Mouse (Mus musculus): ENCODE measurements around the gene Cpeb1.

Gene Cpeb1

GRCm38 (mm10) chr7:81369724-81370123, 85.5 kb downstream of the Cpeb1 start:
- no peak for DNase-seq

- DNase-seq = no peak
These were observed 87.3 kb downstream of the Cpeb1 start for GRCm38 (mm10) chr7:81367946-81368345.

GRCm38 (mm10) chr7:81356975-81357374, 98.3 kb downstream of the Cpeb1 start:
- DNase-seq = no peak

GRCm38 (mm10) chr7:81356360-81356759, 98.9 kb downstream of the Cpeb1 start:
- no peak for DNase-seq

DNA sequence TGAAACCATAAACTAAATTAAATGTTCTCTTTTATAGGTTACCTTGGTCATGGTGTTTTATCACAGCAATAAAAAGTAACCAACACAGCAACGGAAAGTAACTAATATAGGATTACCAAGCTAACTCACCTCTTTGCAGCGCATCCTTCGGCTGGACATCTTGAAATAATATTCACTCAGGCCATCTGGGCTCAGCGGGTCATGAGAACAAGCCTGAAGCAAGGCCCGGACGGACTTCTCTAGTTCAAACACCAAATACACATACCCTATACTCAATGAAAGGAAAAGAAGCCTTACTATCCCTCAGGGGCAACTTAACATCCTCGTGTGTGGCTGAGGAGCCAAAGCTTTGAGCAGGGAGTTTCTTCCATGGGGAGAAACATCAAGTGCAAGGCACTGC, 99.5 kb downstream of the Cpeb1 start:
- DNase-seq = no peak

DNA sequence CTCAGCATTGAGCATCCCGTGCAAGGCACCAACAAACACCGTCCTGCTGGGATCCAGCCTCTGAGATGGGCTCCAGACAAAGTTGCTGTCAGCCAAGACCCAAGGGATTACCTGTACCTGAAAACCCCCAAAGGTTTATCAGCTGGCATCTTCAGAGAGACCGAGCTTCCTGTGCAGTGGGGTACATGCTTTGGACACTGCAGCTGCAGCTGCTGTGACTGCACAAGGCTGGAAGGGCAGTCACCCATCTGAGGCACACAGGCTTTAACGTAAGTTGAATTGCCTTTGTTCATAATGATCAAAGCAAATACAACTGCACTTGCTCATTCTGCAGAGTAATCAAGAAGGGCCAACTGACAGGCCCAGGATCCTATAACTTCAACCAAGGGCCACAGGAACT, 103.4 kb downstream of the Cpeb1 start:
- DNase-seq = no peak

DNA sequence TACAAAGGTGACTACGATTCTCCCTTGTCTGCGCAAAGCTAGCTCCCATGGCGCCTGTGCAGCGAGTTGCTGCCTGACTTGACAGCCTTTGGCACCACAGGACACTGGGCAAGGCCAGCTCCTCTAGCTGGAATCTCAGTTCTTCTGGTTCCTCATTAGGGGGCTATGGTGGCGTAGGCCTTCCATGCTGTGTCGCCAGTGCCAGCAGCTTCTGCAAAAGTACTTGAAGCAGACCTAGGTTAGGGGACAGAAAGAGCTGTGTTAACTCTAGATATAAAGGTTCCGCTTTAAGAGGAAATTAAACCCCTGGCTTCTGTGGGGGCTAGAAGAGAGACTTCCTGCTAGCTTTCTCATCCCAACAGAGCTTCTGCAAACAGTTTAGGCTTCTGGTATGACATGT, 107.1 kb downstream of the Cpeb1 start:
- no peak for DNase-seq

GRCm38 (mm10) chr7:81345447-81346170, 109.7 kb downstream of the Cpeb1 start:
- DNase-seq = no peak

DNA sequence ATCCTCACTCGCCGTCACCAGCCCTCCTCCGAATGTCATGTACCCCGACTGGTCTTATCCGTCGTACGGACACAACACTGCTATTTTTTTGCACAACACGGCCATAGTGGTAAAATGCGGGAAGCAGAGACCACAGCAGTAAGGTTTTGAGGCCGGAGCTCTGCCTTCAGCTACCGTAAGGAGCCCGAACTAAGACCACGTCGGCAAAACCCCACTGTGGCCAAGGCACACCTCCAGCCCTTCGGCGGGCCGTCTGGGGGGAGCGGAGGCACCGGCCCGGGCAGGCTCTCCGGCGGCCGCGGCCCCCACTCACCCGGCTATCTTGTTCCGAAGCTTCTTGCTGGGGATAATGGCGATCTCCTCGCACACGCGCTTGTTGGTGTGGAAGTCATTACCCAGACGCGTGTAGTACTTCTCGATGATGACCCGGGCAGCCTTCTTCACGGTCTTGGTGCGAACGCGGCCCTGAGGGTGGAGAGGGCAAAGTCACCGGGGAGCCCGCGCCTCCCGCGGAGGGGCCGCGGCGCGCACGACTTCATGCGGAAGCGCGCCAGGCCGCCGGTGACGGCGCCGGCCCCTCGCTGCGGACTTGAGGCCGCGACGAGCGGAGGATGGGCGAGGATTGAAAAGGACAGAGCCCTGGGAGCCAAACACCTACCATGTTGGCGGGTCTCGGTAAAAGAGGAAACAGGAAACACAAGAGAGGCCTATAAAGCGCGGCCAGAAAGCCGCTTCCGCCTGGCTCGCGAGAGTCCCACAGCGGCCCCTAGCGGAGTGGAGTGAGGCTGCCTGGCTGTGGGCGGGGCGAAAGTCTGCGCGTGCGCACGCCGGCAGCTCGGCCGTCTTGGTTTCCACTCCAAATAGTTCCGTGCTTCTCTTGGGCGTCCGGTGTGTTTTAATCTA, 110.5 kb downstream of the Cpeb1 start, which contains the start of gene Rps17:
TSS of gene Rps17 (minus strand) at position 711 of the 903 bp plus-strand sequence.
- DNase-seq = peak; percentile 97 to 99

- no peak for DNase-seq
These were observed 111.4 kb downstream of the Cpeb1 start for GRCm38 (mm10) chr7:81343831-81344230.

DNA sequence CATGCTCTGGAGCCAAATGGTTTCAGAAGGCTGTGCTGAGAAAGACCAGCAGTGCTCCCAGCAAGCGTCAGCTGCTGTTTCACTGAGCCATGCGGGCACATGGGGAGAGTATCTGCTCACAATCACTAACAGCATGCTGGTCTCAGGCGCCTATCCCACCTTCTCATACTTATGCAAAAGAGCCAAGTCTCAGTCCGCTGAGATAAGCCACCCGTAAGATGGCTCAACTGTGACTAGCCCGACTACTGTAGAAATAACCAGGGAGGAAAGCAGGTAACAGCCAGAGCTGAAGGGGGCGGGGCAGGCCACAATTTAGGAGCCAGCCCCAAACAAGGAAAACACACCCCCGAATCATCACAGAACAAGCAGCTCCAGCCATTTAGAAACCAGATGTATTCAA, 111.9 kb downstream of the Cpeb1 start:
- no peak for DNase-seq

DNA sequence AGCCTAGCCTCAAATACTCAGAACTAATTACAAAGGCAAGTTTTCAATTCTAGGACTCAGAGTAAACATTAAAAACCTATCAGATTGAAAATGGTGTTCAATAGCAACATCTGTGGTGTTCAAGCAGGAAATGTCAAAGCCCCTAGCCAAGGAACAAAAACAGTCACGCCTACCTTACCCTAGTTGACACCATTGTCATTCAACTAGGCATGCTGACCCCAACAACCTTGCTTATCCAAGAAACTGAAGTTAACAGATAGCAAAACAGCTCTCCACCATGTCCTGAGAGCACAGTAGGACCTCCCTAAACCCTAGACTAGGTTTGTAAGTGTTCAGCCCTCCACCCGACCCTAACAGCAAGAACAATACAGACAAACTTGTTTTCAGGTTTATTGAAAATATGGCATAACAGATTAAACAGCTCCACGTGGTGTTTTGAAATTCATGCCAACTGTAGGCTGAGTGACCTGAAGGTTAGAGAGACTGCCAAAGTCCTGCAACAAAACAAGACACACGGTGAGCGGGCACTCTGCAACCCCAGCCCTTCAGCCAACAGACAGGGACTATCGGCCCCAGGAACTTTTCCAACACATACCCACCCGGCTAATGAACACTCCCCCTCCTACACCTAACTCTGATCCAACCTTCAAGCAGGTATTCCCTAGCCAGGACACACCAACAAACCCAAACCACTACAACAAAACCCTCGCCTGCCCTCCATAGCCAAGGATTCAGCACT, 112.7 kb downstream of the Cpeb1 start:
- no peak for DNase-seq

- DNase-seq = no peak
These were observed 113.7 kb downstream of the Cpeb1 start for GRCm38 (mm10) chr7:81341563-81341962.

DNA sequence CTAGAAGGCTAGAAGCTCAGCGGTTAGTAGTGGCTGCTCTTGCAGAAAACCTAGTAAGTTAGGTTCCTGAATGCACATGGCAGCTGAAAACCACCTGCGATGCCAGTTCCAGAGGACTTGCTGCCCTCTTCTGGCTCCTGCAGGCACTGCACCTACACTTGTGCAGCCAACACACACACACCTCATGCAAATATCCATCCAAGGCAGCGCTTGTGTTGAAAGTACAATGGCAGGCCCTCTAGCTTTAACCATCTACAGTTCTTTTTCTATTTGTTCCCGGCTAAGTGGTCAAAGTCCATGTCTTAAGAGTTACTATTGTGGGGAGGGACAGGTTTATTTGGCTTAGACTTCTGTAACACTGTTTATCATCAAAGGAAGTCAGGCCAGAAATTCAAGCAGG, 115.5 kb downstream of the Cpeb1 start:
- peak; percentile 33 to 35 for DNase-seq

DNA sequence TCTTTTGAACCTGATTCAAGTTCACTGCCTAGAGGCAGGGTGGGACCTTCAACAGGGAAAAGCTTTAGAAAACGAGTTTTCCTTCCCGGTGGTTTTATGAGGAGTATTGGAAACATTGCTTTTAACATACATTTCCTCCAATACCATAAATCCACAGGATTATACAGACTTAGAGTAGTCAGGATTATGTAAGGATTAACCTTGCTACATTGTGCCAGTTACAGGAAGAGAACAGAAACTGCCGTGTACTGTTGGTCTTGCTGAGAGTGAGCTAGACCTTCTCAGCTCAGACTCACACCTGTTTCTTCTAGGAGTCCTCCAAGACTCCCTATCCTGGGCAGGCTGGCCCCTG, 116.8 kb downstream of the Cpeb1 start:
- no peak for DNase-seq

- DNase-seq = no peak
These were observed 117.3 kb downstream of the Cpeb1 start for GRCm38 (mm10) chr7:81337785-81338521.

DNA sequence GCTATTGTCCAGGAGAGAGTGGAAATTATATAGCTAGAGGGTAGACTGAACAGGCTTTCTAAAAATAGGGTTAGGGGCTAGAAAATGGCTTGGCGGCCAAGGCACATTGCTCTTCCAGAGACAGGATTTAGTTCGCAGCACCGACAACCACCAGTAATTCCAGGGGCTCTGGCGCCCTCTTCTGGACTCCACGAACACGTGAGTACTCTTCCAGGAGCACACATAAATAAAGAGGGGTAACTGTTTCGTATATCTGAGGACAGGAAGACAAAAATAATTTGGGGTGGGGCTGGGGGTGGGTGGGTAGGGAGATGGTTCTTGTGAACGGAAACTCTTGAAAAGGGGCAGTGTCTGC, 118.9 kb downstream of the Cpeb1 start:
- peak; percentile 35 to 39 for DNase-seq

- no peak for DNase-seq
These were observed 119.4 kb downstream of the Cpeb1 start for GRCm38 (mm10) chr7:81335705-81336431.

DNA sequence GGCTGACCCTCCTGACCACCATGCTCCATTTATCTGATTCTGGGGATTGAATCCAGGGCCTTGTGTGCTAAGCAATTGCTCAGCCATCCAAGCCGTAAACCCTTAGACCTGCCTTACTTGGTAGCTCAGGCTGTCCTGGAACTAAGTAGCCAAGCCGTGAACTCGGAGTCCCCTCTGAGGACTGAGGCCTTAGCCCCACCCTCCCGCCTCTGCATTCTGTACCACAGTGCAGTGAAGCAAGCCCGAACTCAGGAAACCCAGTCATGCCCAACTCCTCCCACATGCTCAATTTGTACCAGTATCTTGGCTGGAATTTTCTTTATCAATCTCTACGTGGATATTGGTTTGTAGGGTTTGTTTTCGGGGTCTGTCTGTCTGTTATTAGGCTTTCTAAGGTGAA, 123.4 kb downstream of the Cpeb1 start:
- no peak for DNase-seq

- DNase-seq = no peak
These were observed 124.5 kb downstream of the Cpeb1 start for GRCm38 (mm10) chr7:81330767-81331166.

GRCm38 (mm10) chr7:81327661-81328060, 127.6 kb downstream of the Cpeb1 start:
- DNase-seq = no peak

DNA sequence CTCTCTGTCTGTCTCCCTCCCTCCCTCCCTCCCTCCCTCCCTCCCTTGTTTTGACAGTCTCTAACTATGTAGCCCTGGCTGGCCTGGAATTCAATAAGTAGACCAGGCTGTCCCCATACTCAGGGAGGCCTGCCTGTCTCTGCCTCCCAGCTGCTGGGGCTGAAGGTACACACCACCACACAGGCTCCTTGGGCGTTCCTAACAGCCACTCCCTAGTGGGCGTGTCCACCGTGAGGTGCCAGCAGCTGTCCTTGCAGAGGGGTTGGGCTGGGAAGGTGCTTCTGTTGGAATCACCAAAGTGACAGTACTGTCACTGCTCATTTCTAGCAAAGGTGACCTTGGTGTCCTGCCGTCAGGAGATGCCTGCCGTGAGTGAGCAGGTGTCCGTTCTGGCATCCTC, 128.4 kb downstream of the Cpeb1 start:
- DNase-seq = no peak

Measured in cerebellum, postnatal 36 days (tissue).